In the genomic region with DNA sequence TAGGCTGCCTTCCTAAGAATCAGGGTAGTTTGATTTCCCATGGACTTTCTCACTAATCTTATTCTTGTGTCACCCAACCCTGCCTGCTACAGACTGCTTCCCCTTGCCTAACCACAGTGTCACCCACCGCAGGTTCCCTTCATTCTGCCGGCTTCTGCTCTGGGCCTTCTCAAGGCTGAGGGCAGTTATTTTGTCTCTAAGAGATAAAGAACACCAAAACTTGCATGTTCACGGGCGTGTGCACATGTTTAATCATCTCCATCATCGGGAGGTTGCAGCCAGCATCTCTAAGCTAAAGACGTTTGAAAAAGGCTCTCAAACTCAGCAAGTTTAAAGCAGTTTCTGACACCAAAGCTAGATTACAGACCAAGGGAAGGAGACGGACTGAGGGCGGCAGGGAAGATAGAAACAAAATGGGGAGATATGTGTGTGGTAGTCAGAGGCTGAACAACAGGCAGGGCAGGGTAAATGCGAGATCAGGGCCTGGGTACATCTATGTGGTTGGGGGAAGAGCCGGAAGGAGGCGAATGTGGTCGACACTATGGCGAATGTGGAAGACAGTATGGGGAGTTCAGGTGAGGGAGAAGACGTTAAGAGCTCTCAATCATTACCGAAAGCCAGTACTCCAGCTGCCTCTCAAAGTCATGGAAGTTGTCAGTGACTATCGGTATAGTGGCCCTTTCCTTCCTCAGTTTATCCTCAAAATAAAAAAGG, we compare ENCODE assay signal across 8 mouse cellular contexts. TPM values are rescaled to one million over a fixed set of nuclear protein-coding genes. Genes with fewer than 3 reads are reported as not detected.
DNase-seq lines count a peak whose midpoint lies in the region; ATAC-seq and TF ChIP-seq lines count a peak whose summit lies in the region.

No protein-coding gene starts in this region.

- H3K4me2 ChIP-seq in heart, embryonic 15.5 days: peak overlapping the region; percentile 79
- H3K4me2 ChIP-seq in liver, embryonic 15.5 days: peak overlapping the region; percentile 98

- no peak for TF ChIP-seq POLR2A in spleen, adult 2 months (IDR thresholded peaks at IDR 0.05; ENCODE audit: low read depth, low read length)

- no peaks in the 10 kb centered on the region for H3K27me3 ChIP-seq in G1E (ENCODE audit: insufficient read depth, low read length)
- no peaks in the 10 kb centered on the region for H3K27me3 ChIP-seq in heart, embryonic 15.5 days
- H3K27me3 ChIP-seq in liver, embryonic 15.5 days: no peaks in the 10 kb centered on the region
- no peaks in the 10 kb centered on the region for H3K27me3 ChIP-seq in spleen, adult 2 months (ENCODE audit: control insufficient read depth, insufficient read depth, low read length)

- no peak for TF ChIP-seq CTCF in G1E (IDR thresholded peaks at IDR 0.05; ENCODE audit: low read depth, low read length)
- TF ChIP-seq CTCF in spleen, adult 2 months (IDR thresholded peaks at IDR 0.05; ENCODE audit: extremely low read depth, insufficient read depth, insufficient read length, insufficient replicate concordance): no peak

- peak overlapping the region; percentile 96 for H3K9ac ChIP-seq in heart, embryonic 15.5 days
- peak overlapping the region; percentile 91 for H3K9ac ChIP-seq in liver, embryonic 15.5 days

- peaks cover 74% of the 10 kb centered on the region for H3K4me1 ChIP-seq in G1E (ENCODE audit: insufficient read depth, low read depth, low read length)
- peaks cover 53% of the 10 kb centered on the region for H3K4me1 ChIP-seq in heart, embryonic 15.5 days (replicated peaks)
- peaks cover 78% of the 10 kb centered on the region for H3K4me1 ChIP-seq in liver, embryonic 15.5 days (replicated peaks)
- H3K4me1 ChIP-seq in spleen, adult 2 months (ENCODE audit: control insufficient read depth, insufficient read depth, insufficient read length): peaks cover 48% of the 10 kb centered on the region

- H3K27ac ChIP-seq in heart, embryonic 15.5 days: peak overlapping the region; percentile 97
- peak overlapping the region; percentile 98 for H3K27ac ChIP-seq in liver, embryonic 15.5 days (replicated peaks)
- peak overlapping the region; percentile 97 for H3K27ac ChIP-seq in spleen, adult 2 months (ENCODE audit: insufficient read depth, low read length)

- DNase-seq in CD4-positive helper T cell, adult 2 months (ENCODE audit: low read depth, low spot score): peak; percentile 65
- no peak for DNase-seq in G1E (ENCODE audit: low spot score)
- peak; percentile 21 to 62 for DNase-seq in spleen, adult 2 months (ENCODE audit: low read depth in 1 of 2, low spot score in 2 of 2)
- DNase-seq in urinary bladder, postnatal 25 days (ENCODE audit: low spot score): no peak
- DNase-seq in frontal cortex, postnatal 36 days (ENCODE audit: low spot score in 2 of 2): no peak
- no peak for DNase-seq in left cerebral cortex, adult 8-10 months (ENCODE audit: low spot score in 2 of 2)

- no peak for ATAC-seq in G1E (ENCODE audit: extremely low read depth, insufficient number of reproducible peaks, low FRiP score, poor library complexity, severe bottlenecking)
- ATAC-seq in heart, embryonic 15.5 days (replicated peaks; ENCODE audit: insufficient number of reproducible peaks, insufficient read depth, low FRiP score, low read depth): no peak
- ATAC-seq in liver, embryonic 15.5 days (ENCODE audit: insufficient read depth): 0 out of 2 replicates have a peak, but pooled peaks have one; percentile 6

- no peaks in the 10 kb centered on the region for H3K9me3 ChIP-seq in G1E (replicated peaks)
- H3K9me3 ChIP-seq in heart, embryonic 15.5 days (replicated peaks): no peaks in the 10 kb centered on the region
- no peaks in the 10 kb centered on the region for H3K9me3 ChIP-seq in liver, embryonic 15.5 days (replicated peaks)

- peaks cover 46% of the 10 kb centered on the region for H3K36me3 ChIP-seq in G1E (replicated peaks)
- H3K36me3 ChIP-seq in heart, embryonic 15.5 days: no peaks in the 10 kb centered on the region
- peaks cover 6% of the 10 kb centered on the region; the same call in 1 of the 2 replicates for H3K36me3 ChIP-seq in liver, embryonic 15.5 days (replicated peaks)
- H3K36me3 ChIP-seq in spleen, adult 2 months (ENCODE audit: control insufficient read depth, insufficient read depth, low read length): no peaks in the 10 kb centered on the region

- 13% methylated on average over 16 of the region's 16 CpGs for WGBS in heart, embryonic 15.5 days
- 2% methylated on average over 16 of the region's 16 CpGs for WGBS in liver, embryonic 15.5 days (ENCODE audit: insufficient replicate concordance)
- under 1% methylated on average over 16 of the region's 16 CpGs for WGBS in spleen, adult 2 months

- peak overlapping the region; percentile 86 for H3K4me3 ChIP-seq in G1E (ENCODE audit: low read depth, low read length)
- peak overlapping the region; percentile 93 for H3K4me3 ChIP-seq in heart, embryonic 15.5 days
- peak overlapping the region; percentile 95 for H3K4me3 ChIP-seq in liver, embryonic 15.5 days (replicated peaks)
- H3K4me3 ChIP-seq in spleen, adult 2 months (ENCODE audit: extremely low read depth, insufficient read depth, insufficient read length): peak overlapping the region; percentile 85

RNA-seq across cellular contexts. Expression of a gene that starts 7.0 kb away (rescaled TPM):
- 240 and 241 TPM in 2 replicates for total RNA-seq in G1E (2014; fragmentation: Nextera tagmentation)
- total RNA-seq in G1E (2017): 50.4 and 68.5 TPM in 2 replicates
- 121 and 212 TPM in 2 replicates for polyA plus RNA-seq in G1E (2012)
- polyA plus RNA-seq in heart, embryonic 15.5 days (2015; fragmentation: Nextera tagmentation; extraction: Ambion mirVana): 37.6 and 53.6 TPM in 2 replicates
- polyA plus RNA-seq in liver, embryonic 15.5 days (2015; fragmentation: Nextera tagmentation; extraction: Ambion mirVana): 57.4 and 62.3 TPM in 2 replicates
- polyA plus RNA-seq in spleen, adult 2 months (2012; rRNA removed): 165 and 178 TPM in 2 replicates
- total RNA-seq in left cerebral cortex, adult 8-10 months (2022): 10 to 100 TPM; 34.4 to 46.5 (median 39.2) TPM

RNA-seq across cellular contexts. Expression of a gene that starts 18.8 kb away (rescaled TPM):
- total RNA-seq in G1E (2014; fragmentation: Nextera tagmentation) (25.8 and 27.3 TPM in 2 replicates), G1E (2017) (24.2 and 25.1 TPM in 2 replicates)
- 20.2 and 35.8 TPM in 2 replicates for polyA plus RNA-seq in G1E (2012)
- 14.7 and 16.5 TPM in 2 replicates for polyA plus RNA-seq in heart, embryonic 15.5 days (2015; fragmentation: Nextera tagmentation; extraction: Ambion mirVana)
- polyA plus RNA-seq in liver, embryonic 15.5 days (2015; fragmentation: Nextera tagmentation; extraction: Ambion mirVana): 14.9 and 16.5 TPM in 2 replicates
- 49.3 and 57.8 TPM in 2 replicates for polyA plus RNA-seq in spleen, adult 2 months (2012; rRNA removed)
- total RNA-seq in left cerebral cortex, adult 8-10 months (2022): 10 to 100 TPM; 87.0 to 97.5 (median 94.7) TPM

RNA-seq across cellular contexts. Expression of a gene that starts 38.8 kb away (rescaled TPM):
- 60.1 and 61.9 TPM in 2 replicates for total RNA-seq in G1E (2014; fragmentation: Nextera tagmentation)
- 24.1 and 27.8 TPM in 2 replicates for total RNA-seq in G1E (2017)
- 18.0 and 19.1 TPM in 2 replicates for polyA plus RNA-seq in G1E (2012)
- 50.8 and 59.0 TPM in 2 replicates for polyA plus RNA-seq in heart, embryonic 15.5 days (2015; fragmentation: Nextera tagmentation; extraction: Ambion mirVana)
- polyA plus RNA-seq in liver, embryonic 15.5 days (2015; fragmentation: Nextera tagmentation; extraction: Ambion mirVana): 22.2 and 23.5 TPM in 2 replicates
- 57.8 and 72.9 TPM in 2 replicates for polyA plus RNA-seq in spleen, adult 2 months (2012; rRNA removed)
- 10 to 100 TPM; 23.7 to 28.9 (median 25.5) TPM for total RNA-seq in left cerebral cortex, adult 8-10 months (2022)

RNA-seq across cellular contexts. Expression of a gene that starts 38.9 kb away (rescaled TPM):
- total RNA-seq in G1E (2014; fragmentation: Nextera tagmentation): 172 and 179 TPM in 2 replicates
- total RNA-seq in G1E (2017): 54.4 and 60.5 TPM in 2 replicates
- polyA plus RNA-seq in G1E (2012): 8.4 and 11.3 TPM in 2 replicates
- polyA plus RNA-seq in heart, embryonic 15.5 days (2015; fragmentation: Nextera tagmentation; extraction: Ambion mirVana): 17.8 and 22.0 TPM in 2 replicates
- 13.4 and 13.5 TPM in 2 replicates for polyA plus RNA-seq in liver, embryonic 15.5 days (2015; fragmentation: Nextera tagmentation; extraction: Ambion mirVana)
- 11.5 and 13.5 TPM in 2 replicates for polyA plus RNA-seq in spleen, adult 2 months (2012; rRNA removed)
- total RNA-seq in left cerebral cortex, adult 8-10 months (2022): 10 to 100 TPM; 40.7 to 43.0 (median 41.7) TPM

Comparison
In these comparisons a context has a peak if more than half of its experiments do, and no peak if none do; other contexts are left out.
1. DNase-seq: peak in CD4-positive helper T cell, adult 2 months (single experiment) and spleen, adult 2 months (2 of 2); none in G1E (single experiment), urinary bladder, postnatal 25 days (single experiment), frontal cortex, postnatal 36 days (0 of 2) and left cerebral cortex, adult 8-10 months (0 of 2).
2. Peak in every context shown above with its lines, with median percentiles within 50 percentile points of each other: H3K4me3 ChIP-seq and H3K27ac ChIP-seq.